Mouse (Mus musculus) adipocyte (in vitro differentiated cells): ENCODE measurements around the gene Uba5.

Source experiments
- DNase-seq: peaks from one replicate; pipeline ENCODE4 v3.0.0-alpha.2; 2016; ENCODE audit warnings: low spot score

Uba5 gene

DNA sequence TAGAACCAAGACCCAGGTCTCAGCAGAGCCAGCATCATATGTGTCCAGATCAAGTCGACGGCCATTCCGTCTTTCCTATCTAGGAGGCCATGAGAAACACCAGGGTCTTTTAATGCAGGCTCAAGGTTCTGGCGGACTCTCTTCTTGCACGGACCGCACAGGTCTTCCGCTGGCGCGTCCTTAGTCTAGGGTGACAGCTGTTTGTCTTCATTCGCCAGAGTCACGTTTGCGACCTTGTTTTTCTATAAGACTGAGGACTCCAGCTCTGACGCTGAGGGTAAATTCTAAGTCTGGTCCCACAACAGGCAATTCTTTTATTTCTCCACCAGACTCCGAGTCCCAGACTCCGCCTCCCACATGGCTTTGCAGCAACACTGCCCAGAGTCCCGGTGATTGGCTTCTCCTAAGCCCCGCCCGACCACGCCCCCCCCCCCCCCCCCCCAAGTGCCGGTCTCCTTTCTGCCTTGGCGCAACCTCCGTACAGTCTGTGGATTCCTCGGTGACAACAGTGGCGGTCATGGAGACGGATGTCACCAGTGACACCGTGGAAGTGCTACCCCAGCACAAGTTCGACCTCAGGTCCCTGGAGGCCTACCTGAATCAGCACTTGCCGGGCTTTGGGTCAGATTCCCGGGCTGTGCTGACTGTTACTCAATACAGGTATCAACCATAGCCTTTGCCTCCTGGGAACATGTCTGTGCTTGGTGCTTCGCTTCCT is 469 bp upstream of the Uba5 start, which contains the start of gene Acad11:
Gene Acad11, plus strand, starts transcription at position 134 of the 718 bp plus-strand sequence.
- peak; percentile 91 for DNase-seq

DNA sequence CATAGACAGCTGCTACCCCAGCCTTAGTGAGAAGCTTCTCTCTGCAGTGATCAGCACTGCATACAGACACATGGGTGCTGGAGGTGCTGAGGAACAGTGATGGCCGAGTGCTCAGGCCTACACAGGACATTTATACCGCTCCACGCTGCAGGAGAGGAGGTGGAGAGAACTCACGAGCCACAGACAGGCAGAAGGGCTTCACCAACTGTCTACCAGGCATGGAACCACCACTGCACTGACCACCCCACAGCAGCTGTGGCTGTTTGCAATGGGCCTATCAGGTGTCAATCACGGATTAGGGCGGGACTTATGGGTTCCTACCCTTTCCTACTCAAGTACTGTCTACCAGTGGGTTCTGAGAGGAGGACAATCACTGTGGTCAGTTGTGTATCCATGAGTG is 11.9 kb downstream of the Uba5 start:
- no peak for DNase-seq

DNA sequence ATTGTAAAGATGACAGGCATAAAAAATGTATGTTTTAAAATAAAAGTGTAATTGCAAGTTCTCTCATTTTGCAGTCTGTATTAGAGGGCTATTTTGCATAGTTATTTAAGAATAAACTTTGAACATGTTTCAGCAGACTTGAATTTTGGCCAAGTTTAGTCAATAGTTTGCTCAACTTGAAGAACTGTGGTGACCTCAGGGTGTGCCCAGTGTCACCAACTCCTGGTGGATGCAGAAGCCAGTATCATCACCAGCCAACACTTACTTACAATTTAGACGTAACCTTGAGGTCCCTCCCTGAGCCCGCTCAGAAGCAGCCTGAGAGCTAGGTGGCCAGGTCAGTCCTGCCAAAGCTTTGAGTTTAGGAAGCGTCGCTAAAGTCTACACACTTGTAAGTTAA is 19.3 kb downstream of the Uba5 start:
- DNase-seq = peak; percentile 62

DNA sequence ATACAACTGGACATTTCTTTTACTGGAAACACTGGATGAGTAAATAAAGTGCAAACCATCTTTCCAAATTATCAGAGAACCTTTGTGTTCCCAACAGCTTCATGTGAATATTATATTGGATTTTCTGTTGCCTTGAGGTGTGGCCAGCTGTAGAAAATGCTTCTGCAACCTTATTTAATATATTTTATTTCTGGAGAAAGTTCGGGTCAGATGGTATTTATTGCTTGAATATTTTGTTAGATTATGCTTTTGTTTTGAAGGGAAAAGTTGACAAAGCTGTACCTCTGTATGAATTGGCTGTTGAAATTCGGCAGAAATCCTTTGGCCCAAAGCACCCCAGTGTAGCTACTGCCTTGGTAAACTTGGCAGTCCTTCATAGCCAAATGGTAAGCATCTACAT is 22.6 kb downstream of the Uba5 start, which contains the start of gene Gm28305:
Gene Gm28305, plus strand, starts transcription at position 301 of the 400 bp plus-strand sequence.
- DNase-seq = no peak

DNA sequence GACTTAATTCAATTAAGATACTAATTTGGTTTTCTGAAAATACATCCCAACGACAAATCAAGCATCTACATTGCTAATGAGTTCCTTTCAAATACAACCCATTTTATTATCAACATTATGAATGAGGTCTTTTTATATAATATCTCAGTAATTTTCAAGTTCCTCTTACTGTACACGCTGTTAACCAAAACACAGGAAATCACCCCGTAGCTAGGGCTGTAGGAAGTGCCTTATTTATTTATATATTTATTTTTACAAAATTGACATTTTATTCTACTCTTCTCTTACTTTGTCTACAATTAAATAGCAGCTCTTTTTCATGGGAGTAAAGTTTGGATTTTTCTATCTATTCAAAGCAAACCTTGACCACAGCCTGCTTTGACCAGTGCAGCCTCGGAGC is 23.2 kb downstream of the Uba5 start:
- DNase-seq = no peak

DNA sequence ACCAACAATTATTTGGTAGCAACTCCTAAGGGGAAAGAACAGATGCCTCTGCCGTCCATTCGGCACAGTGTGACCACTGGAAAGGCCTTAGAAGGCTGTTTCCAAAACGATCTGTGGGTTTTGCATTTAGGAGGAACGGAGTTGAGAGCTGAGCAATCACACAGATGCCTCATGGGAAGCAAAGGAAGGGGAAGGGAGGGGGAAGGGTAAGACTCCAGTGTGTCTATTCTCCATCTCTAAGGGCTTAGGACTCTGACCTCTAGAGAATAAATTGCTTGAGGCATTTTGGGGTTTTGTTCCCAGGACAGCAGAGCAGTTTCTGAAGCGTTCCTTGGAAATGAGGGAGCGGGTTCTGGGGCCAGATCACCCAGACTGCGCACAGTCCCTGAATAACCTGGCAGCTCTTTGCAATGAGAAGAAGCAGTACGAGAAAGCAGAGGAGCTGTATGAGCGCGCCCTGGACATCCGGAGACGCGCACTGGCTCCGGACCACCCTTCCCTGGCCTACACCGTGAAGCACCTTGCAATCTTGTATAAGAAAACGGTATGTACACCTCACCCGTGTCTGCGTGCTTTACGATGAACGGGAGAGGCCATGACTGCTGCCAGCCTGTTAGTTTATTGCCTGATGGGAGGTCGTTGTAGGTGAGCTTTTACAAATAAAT is 23.8 kb downstream of the Uba5 start:
- DNase-seq = no peak

DNA sequence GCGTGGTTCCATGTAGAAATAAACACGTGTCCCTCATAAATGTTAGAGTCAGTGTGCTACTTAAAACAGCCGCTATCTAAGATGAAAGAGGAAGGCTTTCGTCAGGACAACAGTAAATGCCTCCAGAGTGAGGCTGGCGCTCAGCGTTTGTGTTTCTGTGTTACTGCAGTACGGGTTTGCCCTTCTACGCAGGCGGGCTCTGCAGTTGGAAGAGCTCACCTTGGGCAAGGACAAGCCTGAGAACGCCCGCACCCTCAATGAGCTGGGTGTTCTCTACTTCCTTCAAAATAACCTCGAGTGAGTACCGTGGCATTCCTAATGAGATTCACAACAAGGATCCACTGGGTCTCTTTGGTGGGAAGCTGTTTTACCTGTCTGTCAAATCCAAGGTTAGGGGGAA is 24.7 kb downstream of the Uba5 start:
- no peak for DNase-seq

DNA sequence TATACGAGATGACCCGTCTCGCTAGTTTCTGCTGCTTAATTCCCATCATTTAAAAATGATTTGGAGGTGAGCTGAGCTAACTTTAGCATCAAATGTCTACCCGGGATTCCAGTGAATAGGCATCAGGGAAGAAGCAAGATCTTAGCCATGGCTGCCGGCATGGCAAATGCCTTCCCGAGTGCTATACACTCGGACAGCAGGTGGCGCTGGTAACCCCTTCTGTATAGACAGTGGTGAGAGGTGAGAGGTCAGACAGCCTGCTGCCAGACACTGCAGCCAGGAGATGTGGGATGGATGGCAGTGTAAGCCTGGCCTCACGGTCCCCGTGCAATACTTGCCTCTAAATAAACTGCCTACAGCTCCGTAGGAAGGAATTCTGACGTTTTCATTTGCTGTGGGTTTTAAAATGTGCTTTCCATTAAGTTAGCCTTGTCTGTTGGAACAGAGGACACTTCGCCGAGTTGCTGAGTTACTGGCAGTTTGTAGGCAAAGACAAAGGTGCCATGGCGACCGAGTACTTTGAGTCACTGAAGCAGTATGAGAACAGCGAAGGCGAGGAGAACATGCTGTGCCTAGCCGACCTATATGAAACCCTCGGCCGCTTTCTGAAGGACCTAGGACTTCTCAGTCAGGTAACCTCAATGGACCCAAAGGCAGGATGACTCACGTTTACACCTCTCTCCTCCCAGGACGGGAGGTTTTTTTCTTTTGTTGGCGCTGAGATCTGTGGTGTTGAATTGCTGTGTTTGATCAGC is 27.5 kb downstream of the Uba5 start:
- DNase-seq = peak; percentile 85

DNA sequence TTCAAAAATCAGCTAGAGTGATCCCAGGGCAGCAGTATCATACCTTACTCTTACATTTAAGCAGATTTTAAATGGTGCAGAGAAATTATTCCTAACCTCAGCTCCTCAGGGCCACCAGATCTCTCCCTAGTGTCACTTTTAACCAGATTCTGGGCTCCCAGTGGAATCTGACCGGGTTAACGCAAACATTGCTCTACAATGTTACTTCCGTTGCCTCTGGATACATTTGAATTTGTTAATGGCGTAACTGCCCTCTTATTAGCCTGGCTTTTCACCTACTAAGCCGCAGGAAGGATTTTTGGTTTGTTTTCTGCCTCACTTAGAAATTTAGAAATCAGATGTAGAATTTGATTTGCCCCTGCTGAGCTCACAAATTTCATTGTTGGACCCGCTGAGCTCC is 28.2 kb downstream of the Uba5 start:
- peak; percentile 7 for DNase-seq

DNA sequence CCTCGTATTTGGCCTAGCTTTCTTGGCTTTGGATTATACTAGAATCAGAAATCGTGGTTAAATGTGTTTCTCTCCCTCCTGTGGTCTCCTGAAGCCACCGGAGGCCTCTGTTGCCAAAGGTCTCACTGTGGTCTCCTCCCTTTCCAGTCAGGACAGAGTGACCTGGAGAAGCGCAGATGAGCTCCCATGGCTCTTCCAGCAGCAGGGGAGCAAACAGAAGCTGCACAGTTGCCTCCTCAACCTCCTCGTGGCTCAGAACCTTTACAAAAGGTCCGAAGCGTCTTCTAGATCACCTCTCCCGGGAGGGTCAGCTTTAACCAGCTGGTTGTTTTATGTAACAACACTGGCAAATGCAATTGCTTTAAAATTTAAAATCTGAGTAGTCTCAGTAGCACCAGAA is 28.7 kb downstream of the Uba5 start:
- no peak for DNase-seq

DNA sequence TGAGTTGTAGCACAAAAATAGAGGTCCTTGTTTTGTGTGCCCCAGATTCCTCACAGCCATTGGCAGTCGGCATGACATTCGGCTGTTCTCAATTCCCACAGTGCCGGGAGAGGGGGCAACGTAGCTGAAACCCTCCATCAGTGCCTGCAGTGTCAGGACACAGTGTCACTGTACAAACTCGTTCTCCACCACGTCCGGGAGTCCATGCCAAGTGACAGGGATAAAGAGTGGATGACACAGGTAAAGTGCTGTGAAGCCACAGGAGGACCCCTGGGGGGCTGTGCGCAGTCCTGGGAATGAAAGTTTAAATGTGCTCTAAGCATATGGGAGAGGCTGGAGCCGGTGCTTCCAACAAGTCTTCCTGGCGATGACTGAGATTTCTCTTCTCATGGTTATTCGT is 33.1 kb downstream of the Uba5 start:
- DNase-seq = no peak

DNA sequence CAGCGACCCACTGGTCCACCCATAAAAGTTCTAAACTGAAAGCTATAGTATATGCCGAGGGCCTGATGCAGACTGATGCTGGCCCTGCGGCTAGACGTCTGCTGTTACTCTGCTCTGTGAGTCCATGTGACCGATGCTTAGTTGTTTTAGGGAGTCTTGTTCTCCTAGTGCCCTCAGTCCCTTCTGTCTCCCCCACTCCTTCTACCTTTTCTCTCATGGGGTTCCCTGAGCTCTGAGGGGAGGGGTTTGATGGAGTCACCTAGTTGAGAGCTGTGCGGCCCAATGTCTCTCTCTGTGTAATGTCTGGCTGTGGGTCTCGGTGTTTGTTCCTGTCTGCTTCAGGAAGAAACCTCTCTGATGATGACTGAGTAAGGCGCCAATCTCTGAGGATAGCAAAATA is 35.7 kb downstream of the Uba5 start:
- DNase-seq = no peak

DNA sequence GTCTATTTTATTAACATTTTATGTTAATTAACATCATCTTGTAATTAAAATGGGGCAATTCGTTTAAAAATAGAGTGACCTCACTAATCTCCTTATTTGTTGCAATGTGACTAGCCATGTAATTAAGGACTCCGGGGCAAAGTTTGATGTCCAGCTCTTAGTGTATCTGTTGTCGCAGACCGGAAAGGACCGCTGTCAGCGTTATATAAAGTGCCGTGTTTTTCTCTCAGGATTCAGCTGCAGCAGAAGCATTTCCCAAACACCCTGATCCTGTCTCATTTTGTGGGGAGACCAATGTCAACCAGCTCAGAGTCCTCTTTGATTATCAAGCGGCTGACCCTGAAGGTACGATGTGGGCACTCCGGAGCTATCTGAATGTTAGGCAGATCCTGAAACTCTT is 41.9 kb downstream of the Uba5 start:
- no peak for DNase-seq

DNA sequence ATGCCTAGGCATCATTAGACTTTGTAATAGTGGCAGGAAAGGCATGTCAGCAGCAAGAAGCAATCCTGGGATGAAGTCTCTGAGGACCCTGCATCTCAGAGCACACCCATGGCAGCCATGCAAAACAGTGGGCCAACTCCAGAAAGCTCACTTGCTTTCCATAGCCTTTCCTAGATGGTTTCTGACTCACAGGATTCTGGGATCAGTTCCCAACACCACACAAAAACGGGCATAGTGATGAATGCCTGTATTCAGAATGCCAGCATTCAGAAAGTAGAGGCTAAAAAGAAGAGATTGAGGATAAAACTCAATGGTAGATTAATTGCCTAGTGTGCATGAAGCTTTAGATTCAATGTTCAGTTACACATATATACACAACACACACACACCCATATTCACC is 48.4 kb downstream of the Uba5 start:
- no peak for DNase-seq

DNA sequence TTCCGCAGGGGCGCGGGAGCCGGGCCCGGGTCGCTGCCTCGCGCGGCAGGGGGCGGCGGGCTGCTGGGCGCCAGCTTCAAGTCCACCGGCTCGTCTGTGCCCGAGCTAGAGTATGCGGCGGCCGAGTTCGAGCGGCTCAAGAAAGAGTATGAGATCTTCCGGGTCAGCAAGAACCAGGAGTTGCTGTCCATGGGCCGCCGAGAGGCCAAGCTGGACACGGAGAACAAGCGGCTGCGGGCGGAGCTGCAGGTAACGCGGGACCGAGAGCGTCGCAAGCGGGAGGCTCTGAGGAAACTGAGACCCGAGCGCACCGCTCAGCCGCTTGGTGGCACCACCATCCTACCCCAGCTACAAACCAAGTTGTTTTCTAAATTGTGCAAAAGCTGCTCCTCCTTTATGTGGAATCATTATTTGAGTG is 60.0 kb downstream of the Uba5 start:
- DNase-seq = peak; percentile 79

DNA sequence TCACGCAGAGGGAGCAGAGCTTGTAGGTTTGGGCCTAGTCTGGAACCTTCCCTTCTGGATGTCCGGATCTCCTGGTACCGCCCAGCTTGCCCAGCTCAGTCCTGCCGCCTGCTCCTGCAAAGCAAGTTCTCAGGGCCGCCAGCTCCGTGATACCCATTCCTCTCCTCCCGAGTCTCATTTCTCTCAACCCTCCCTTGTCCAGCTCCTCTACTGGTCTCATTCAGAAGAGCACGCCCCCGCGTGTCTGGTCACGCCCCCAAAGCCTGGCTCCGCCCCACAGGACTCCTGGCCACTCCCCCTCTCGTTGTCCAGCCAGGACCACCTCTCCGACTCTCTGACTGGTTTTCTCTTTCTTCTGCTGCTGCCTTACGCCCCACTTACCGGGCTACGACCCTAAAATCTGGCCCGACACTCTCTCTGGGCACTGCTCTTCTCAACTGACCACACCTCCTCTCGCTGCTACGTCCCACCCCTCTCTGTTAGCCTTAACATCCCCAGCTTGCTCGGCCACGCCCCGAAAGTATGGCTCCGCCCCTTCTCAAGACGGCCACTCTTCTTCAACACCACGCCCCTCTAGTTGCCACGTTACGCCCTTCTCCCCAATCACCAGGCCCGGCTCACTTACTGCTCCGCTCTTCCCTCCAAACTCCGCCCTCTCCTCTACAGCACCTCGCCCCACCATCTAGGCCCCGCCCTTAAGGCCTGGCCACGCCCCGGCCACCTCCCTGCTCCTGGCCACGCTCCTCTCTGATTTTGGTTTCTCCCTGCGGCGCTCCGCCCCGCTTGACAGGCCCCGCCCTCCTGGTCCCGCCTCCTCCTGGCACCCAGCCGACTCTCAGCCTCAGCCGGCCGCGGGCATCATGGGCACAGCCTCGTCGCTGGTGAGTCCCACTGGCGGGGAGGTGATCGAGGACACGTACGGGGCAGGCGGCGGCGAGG is 60.7 kb downstream of the Uba5 start, which contains the start of gene Nphp3:
Gene Nphp3, plus strand, starts transcription at position 624 of the 939 bp plus-strand sequence.
- DNase-seq = peak; percentile 100

DNA sequence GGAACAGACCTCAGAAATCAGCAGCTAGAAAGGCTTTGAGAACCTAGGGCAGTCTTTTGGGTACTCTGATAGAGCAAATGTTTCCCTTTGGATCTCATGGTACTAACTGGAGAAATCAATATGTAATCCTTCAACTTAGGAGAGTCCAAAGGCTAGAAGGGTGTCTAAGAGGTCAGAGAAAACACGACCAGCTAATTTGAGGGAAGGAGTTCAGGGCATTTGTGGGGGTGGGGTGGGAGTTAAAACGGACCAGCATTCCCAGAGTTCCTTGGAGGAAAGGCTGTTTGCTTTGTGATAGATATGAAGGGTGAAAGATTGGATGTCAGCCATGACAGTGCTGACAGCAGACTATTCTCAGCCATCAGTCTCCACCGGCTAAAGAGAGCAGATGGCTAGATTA is 62.3 kb downstream of the Uba5 start:
- no peak for DNase-seq
